Mouse (Mus musculus) erythroblast, adult 5-6 weeks (primary cell): Measurements from ENCODE around the gene Pkp4. TPM values are rescaled to one million over a fixed set of nuclear protein-coding genes. Genes with fewer than 3 reads are reported as not detected.

Source experiments
- total RNA-seq, 2 experiments: library from RNA; stranded (forward) in 1 of 2; stranded (reverse) in 1 of 2; fragments of 150-400 nt in 1 of 2; fragments of 200-764, 138-1000 nt in 1 of 2; gene quantifications; 2 replicates each; pipeline versions ENCODE4 v1.2.3 to v1.2.4; 2015 to 2017; ENCODE audit warnings: low replicate concordance in 2 of 2

Gene Pkp4
- total RNA-seq, 2 experiments from 2014 or later = 8.1 to 9.6 TPM

Other genes with a start within 250 kb of the Pkp4 start
- gene Ccdc148, start 167 bp upstream of the Pkp4 start, total RNA-seq (2015; ENCODE audit: low replicate concordance) = 0.58 and 1.0 TPM in 2 replicates
- gene Ccdc148, start 167 bp upstream of the Pkp4 start, total RNA-seq (2017; ENCODE audit: low replicate concordance) = 0.28 and 0.85 TPM in 2 replicates